Mouse (Mus musculus): ENCODE data around the gene Neurl1b.

DNA sequence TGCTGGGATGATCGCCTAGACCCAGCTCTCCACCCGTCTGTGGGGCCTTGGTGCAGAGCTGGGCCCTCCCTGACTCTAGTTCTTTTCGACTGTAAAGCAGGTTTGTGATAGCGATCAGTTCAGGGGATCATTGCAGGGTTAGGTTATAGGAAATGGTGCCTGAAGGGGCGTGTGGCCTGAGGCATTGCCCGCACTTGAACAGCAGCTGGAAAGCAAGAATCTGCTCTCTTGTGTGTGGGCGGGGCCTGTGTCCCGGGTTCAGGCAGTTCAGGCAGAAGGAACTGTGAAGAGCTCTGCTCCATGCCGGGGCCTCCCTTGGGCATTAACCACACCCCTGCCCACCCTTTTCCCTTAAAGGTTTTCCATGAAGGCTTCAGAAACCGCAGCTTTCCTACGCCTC is 18.7 kb downstream of the Neurl1b start:
- TF ChIP-seq CTCF (IDR thresholded peaks at IDR 0.05; ENCODE audit: insufficient read depth, low read depth, low read length) (no peak), POLR2A (IDR thresholded peaks at IDR 0.05; ENCODE audit: insufficient read depth, low read depth, low read length) (no peak)

Data from olfactory bulb, adult 2 months (tissue).